Mouse (Mus musculus) lung, adult 2 months (tissue): ENCODE data around the gene Prr36. TPM values are rescaled to one million over a fixed set of nuclear protein-coding genes. Genes with fewer than 3 reads are reported as not detected.

Source experiments
- DNase-seq: peaks from one replicate; pipeline ENCODE4 v3.0.0; 2022
- H3K4me1 ChIP-seq: fragments of 200-500 bp; 2 replicates; pipeline ENCODE4 v1.6.1; 2011; ENCODE audit warnings: low read length; ENCODE audit not compliant: control insufficient read depth, insufficient read depth
- H3K4me3 ChIP-seq: fragments of 200-500 bp; replicated peaks from 2 replicates; pipeline ENCODE3; 2011; ENCODE audit warnings: low read depth, mild to moderate bottlenecking, control low read depth, low read length; ENCODE audit errors: extremely low read depth
- CTCF ChIP-seq: fragments of 200-500 bp; IDR thresholded peaks from 2 replicates; pipeline ENCODE4 v1.5.1; 2011; ENCODE audit warnings: mild to moderate bottlenecking, low read length, control low read depth; ENCODE audit not compliant: insufficient read depth
- POLR2A ChIP-seq: fragments of 200-500 bp; IDR thresholded peaks from 2 replicates; pipeline ENCODE4 v1.6.1; 2011; ENCODE audit warnings: low read depth, mild to moderate bottlenecking, control low read depth, low read length, borderline replicate concordance; ENCODE audit errors: extremely low read depth
- WGBS: fragments of 180-500 bp; shearing (Covaris S2); methylation state at CpG from one replicate; pipeline ENCODE4 v1.1.7; 2018; 5-methylcytosine and 5-hydroxymethylcytosine counted together
- polyA plus RNA-seq: library from polyadenylated mRNA; depleted of rRNA; stranded (reverse); fragments of >200 nt; gene quantifications from 2 replicates; pipeline ENCODE4 v1.2.3, GENCODE M21; 2012

The Prr36 gene
- polyA plus RNA-seq, 1 experiment, result 1.6 TPM

DNA sequence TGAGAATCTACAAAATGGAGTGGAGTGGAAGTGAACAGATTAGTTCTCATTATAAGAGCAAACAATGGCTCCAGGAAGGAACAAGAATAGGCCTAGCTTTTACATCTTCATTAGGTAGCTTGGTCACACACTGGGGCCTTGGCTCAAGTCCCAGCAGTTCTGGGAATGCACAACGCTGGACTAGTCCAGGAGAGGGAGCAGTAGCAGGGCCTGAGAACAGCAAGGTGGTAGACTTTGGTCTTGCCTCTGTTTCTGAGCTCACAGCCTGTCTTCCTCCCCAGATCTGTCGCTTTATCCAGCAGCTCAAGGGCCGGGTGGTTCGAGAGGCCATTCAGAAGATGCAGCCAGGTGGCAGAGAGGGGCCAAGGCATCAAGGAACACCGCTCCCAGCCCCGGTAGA, 36.7 kb upstream of the Prr36 start:
- 58% methylated on average over 6 of the region's 6 CpGs for WGBS
- H3K4me3 ChIP-seq, result no peak overlapping the region
- peaks cover 11% of the 10 kb centered on the region for H3K4me1 ChIP-seq
- no peak for DNase-seq
- TF ChIP-seq CTCF (0 out of 2 replicates have a peak, but pooled peaks have one; percentile 17), POLR2A (no peak)

- H3K4me3 ChIP-seq, result peak within 1 kb of the TSS; percentile 79
- under 1% methylated on average over 69 of the region's 69 CpGs for WGBS
- DNase-seq, result peak; percentile 97
- H3K4me1 ChIP-seq, result peaks cover 7% of the 10 kb centered on the region
- TF ChIP-seq CTCF (no peak), POLR2A (peak; percentile 65; the same call in 1 of the 2 replicates)
These were observed 35.9 kb upstream of the Prr36 start, which contains the start of gene Snapc2 for GRCm38 (mm10) chr8:4252934-4253841. Gene Snapc2, plus strand, starts transcription at chr8:4253080.

DNA sequence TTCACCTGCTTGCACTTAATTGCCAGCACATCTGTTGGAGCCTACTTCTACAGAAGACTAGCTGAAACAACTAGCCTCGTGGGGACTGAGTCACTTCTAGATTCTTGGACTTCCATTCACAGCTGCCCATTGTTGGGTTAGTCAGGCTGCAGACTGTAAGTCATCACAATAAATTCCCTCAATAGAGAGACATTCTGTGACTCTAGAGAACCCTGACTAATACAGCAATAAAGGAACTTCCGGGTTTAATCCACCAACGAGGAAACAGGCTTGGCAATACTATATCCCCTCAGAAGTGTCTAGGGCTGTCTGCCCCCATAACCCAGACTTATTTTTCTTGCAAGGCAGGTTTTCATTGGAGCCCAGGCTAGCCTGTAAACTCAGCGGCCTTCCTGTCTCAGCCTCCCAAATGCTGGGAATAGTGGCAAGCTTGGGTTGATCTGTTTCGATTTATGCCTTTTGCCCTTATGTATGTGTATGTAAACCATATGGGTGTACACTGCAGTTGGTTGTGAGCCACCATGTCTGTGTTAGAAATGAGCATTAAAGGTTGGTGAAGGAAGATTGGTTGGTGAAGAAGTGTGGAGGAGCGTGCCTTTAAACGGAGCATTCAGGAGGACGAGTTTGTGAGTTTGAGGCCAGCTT, 35.0 kb upstream of the Prr36 start:
- no peak for TF ChIP-seq CTCF
- no peak for TF ChIP-seq POLR2A
- DNase-seq, result no peak
- Histone ChIP-seq H3K4me3 (peak overlapping the region; percentile 11), H3K4me1 (peaks cover 7% of the 10 kb centered on the region)
- WGBS, result 35% methylated on average over 8 of the region's 8 CpGs

- TF ChIP-seq POLR2A, result no peak
- peak; percentile 78 for TF ChIP-seq CTCF
- no peak overlapping the region for H3K4me3 ChIP-seq
- 46% methylated on average over 26 of the region's 26 CpGs for WGBS
- peaks cover 7% of the 10 kb centered on the region for H3K4me1 ChIP-seq
- DNase-seq, result peak; percentile 81
These were observed 33.2 kb upstream of the Prr36 start for GRCm38 (mm10) chr8:4250306-4250970.

DNA sequence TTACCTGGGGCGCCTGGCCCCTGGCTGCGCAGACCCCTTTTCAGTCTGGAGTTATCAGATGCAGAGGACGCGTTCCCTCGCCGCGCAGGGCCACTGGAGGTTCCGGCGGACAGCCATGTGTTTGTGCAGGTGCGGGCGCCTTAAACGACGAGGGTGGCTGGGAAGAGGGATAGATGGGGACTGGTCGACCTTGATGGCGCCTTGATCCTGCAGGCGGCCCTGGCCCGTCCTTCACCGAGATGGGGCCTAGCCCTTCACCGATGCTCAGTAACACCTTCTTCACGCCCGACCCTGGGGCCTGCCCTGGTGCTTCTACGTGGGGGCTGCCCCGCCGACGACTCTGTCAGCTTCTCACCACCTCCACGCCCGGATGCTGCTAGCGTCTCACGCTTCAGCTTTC, 32.0 kb upstream of the Prr36 start:
- no peak for TF ChIP-seq POLR2A
- TF ChIP-seq CTCF, result no peak
- WGBS, result 31% methylated on average over 29 of the region's 29 CpGs
- Histone ChIP-seq H3K4me3 (no peak overlapping the region), H3K4me1 (peaks cover 7% of the 10 kb centered on the region)
- no peak for DNase-seq

DNA sequence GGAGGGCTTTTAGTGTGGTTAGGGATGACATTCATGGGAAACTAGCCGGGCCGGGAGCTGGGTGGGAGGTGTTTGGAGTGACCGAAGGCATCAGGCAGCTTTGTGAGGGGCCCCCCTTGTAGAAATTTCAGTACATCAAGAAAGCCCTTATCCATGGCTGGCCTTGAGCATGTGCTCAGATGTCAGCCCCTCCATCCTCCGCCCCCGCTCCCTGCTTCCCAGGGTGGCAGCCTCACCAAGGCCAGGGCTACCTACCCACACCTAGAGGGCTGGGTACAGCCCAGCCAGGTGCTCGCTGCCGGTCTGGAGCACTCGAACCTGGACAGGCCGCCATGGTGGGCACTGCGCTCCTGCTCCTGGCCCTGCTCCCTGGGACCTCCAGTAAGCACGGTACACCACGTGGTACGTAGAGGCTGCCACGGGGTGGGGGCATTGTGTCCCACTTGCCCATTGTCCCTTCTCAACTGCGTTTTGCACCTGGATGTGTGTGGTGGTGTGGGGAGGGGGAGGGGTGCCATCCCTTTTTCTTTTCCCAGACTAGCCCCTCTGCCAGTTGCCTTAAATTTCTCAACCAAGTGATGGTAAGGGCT, 30.8 kb upstream of the Prr36 start, which contains the start of gene Tgfbr3l:
Gene Tgfbr3l, plus strand, starts transcription at position 264 of the 590 bp plus-strand sequence.
- no peak for TF ChIP-seq CTCF
- no peak for TF ChIP-seq POLR2A
- Histone ChIP-seq H3K4me1 (peaks cover 2% of the 10 kb centered on the region; the same call in 1 of the 2 replicates), H3K4me3 (no peak within 1 kb of the TSS)
- WGBS, result 80% methylated on average over 15 of the region's 15 CpGs
- DNase-seq, result no peak

DNA sequence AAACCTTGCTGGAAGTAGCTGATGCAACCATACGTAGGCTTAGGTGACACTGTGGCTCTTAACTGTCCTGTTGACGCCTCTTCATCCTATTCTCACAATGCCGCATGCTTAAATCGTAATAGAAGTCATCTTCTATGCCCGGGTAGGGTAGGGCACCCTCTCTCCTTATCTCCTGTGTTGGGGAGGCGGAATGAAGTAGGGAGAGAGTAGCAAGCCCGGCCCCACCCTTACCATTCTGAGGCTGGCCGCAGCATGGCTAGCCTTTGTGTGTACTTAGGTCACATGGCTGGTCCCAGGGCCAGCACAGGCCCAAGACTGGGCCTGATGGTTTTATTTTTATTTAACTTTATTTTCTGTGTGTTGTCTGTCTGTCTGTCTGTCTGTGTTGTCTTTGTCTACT, 30.0 kb upstream of the Prr36 start:
- TF ChIP-seq POLR2A (no peak), CTCF (no peak)
- Histone ChIP-seq H3K4me1 (no peaks in the 10 kb centered on the region), H3K4me3 (no peak overlapping the region)
- WGBS, result 82% methylated on average over 8 of the region's 8 CpGs
- no peak for DNase-seq

DNA sequence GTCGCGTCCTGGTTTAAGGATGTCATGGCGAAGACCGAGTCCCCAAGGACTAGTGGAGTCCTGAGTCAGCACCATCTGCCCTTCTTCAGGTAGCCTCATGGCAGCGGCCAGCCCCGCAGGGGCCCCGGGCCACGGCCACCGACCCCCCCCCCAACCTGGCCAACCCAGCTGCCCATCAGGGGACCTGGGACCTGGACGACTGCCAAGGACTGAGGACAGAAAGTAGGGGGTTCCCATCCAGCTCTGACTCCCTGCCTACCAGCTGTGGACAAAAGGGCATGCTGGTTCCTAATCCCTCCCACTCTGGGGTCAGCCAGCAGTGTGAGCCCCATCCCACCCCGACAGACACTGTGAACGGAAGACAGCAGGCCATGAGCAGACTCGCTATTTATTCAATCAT, 28.5 kb upstream of the Prr36 start:
- Histone ChIP-seq H3K4me1 (no peaks in the 10 kb centered on the region), H3K4me3 (no peak overlapping the region)
- no peak for TF ChIP-seq CTCF
- no peak for TF ChIP-seq POLR2A
- WGBS, result 86% methylated on average over 13 of the region's 13 CpGs
- no peak for DNase-seq

- no peak for DNase-seq
- Histone ChIP-seq H3K4me3 (no peak overlapping the region), H3K4me1 (no peaks in the 10 kb centered on the region)
- TF ChIP-seq CTCF, result no peak
- TF ChIP-seq POLR2A, result no peak
- WGBS, result 96% methylated on average over 5 of the region's 5 CpGs
These were observed 27.8 kb upstream of the Prr36 start for GRCm38 (mm10) chr8:4245061-4245460.
